Mouse (Mus musculus) brown adipose tissue, adult 24 weeks (tissue): ENCODE results near the gene Dll1. TPM values are rescaled to one million over a fixed set of nuclear protein-coding genes. Genes with fewer than 3 reads are reported as not detected.
A peak's percentile ranks its signal among the peaks of the same experiment; 100 is the strongest.

Experiments
- H3K27ac ChIP-seq: fragments of 200-500 bp; replicated peaks from 2 replicates; pipeline ENCODE4 v1.5.1; 2012; ENCODE audit warnings: low read depth, mild to moderate bottlenecking, low read length
- H3K4me1 ChIP-seq: fragments of 200-500 bp; 2 replicates; pipeline ENCODE4 v1.6.1; 2012; ENCODE audit warnings: low read length, mixed read lengths; ENCODE audit not compliant: control insufficient read depth, insufficient read depth, insufficient read length
- H3K4me3 ChIP-seq: fragments of 200-500 bp; 2 replicates; pipeline ENCODE4 v1.5.1; 2012; ENCODE audit warnings: low read depth, mild to moderate bottlenecking, low read length, moderate library complexity; ENCODE audit not compliant: insufficient read depth
- polyA plus RNA-seq: library from polyadenylated mRNA; stranded (reverse); fragments of >200 nt; gene quantifications from 2 replicates; pipeline ENCODE4 v1.2.4, GENCODE M21; 2012; ENCODE audit not compliant: missing spikeins, insufficient read depth, insufficient read length

The Dll1 gene
- polyA plus RNA-seq, 1 experiment: 1.9 TPM

- Histone ChIP-seq H3K4me1 (no peaks in the 10 kb centered on the region), H3K4me3 (no peak overlapping the region), H3K27ac (no peak overlapping the region)
Measured at GRCm38 (mm10) chr17:15383360-15383759, 6.7 kb upstream of the Dll1 start.

- H3K4me1 ChIP-seq: no peaks in the 10 kb centered on the region
- H3K27ac ChIP-seq: no peak overlapping the region
- no peak overlapping the region for H3K4me3 ChIP-seq
Measured at GRCm38 (mm10) chr17:15381869-15382660, 5.4 kb upstream of the Dll1 start.

GRCm38 (mm10) chr17:15381092-15381860 is 4.6 kb upstream of the Dll1 start:
- peak overlapping the region; percentile 40; the same call in 1 of the 2 replicates for H3K4me3 ChIP-seq
- no peak overlapping the region for H3K27ac ChIP-seq
- H3K4me1 ChIP-seq: no peaks in the 10 kb centered on the region

GRCm38 (mm10) chr17:15380641-15381051 is 4.0 kb upstream of the Dll1 start:
- no peaks in the 10 kb centered on the region for H3K4me1 ChIP-seq
- no peak overlapping the region for H3K27ac ChIP-seq
- peak overlapping the region; percentile 40 for H3K4me3 ChIP-seq

GRCm38 (mm10) chr17:15379741-15380526 is 3.3 kb upstream of the Dll1 start:
- Histone ChIP-seq H3K4me1 (no peaks in the 10 kb centered on the region), H3K4me3 (peak overlapping the region; percentile 40), H3K27ac (no peak overlapping the region)

GRCm38 (mm10) chr17:15378413-15379109 is 1.9 kb upstream of the Dll1 start:
- Histone ChIP-seq H3K4me3 (no peak overlapping the region), H3K4me1 (no peaks in the 10 kb centered on the region), H3K27ac (no peak overlapping the region)

- Histone ChIP-seq H3K27ac (no peak overlapping the region), H3K4me1 (no peaks in the 10 kb centered on the region), H3K4me3 (no peak overlapping the region)
Measured at GRCm38 (mm10) chr17:15377901-15378300, 1.2 kb upstream of the Dll1 start.

GRCm38 (mm10) chr17:15375701-15376493 is 775 bp downstream of the Dll1 start:
- H3K4me3 ChIP-seq: peak overlapping the region; percentile 76
- H3K27ac ChIP-seq: peak overlapping the region; percentile 69
- H3K4me1 ChIP-seq: no peaks in the 10 kb centered on the region

GRCm38 (mm10) chr17:15375224-15375623 is 1.4 kb downstream of the Dll1 start:
- H3K4me1 ChIP-seq: peaks cover 5% of the 10 kb centered on the region
- peak overlapping the region; percentile 76 for H3K4me3 ChIP-seq
- H3K27ac ChIP-seq: peak overlapping the region; percentile 69

GRCm38 (mm10) chr17:15374321-15375141 is 2.1 kb downstream of the Dll1 start:
- Histone ChIP-seq H3K4me1 (peaks cover 9% of the 10 kb centered on the region), H3K4me3 (peak overlapping the region; percentile 76), H3K27ac (peak overlapping the region; percentile 64)

- H3K4me3 ChIP-seq: peak overlapping the region; percentile 76
- H3K27ac ChIP-seq: peak overlapping the region; percentile 76
- peaks cover 9% of the 10 kb centered on the region for H3K4me1 ChIP-seq
Measured at GRCm38 (mm10) chr17:15372931-15373652, 3.6 kb downstream of the Dll1 start.

GRCm38 (mm10) chr17:15371967-15372835 is 4.5 kb downstream of the Dll1 start:
- Histone ChIP-seq H3K4me3 (peak overlapping the region; percentile 38), H3K27ac (peak overlapping the region; percentile 76), H3K4me1 (peaks cover 9% of the 10 kb centered on the region)
